Mouse (Mus musculus) forebrain, embryonic 10.5 days (tissue): ENCODE measurements around the gene Mmp11. TPM values are rescaled to one million over a fixed set of nuclear protein-coding genes. Genes with fewer than 3 reads are reported as not detected.
"Not testable (repeated sequence)": the region's sequence is repeated elsewhere in the genome, so short reads cannot be mapped to it uniquely, and the experiment has no call there.

Experiments
- DNase-seq: peaks from one replicate; pipeline ENCODE4 v3.0.0-alpha.2; 2017; ENCODE audit warnings: low spot score; ENCODE audit errors: extremely low spot score
- H3K27ac ChIP-seq: fragments of 300-500 bp; sonication (generic); 2 replicates; pipeline ENCODE4 v1.5.1; 2016; ENCODE audit warnings: mild to moderate bottlenecking
- H3K27me3 ChIP-seq: fragments of 300-500 bp; sonication (generic); 2 replicates; pipeline ENCODE4 v1.6.1; 2016; ENCODE audit warnings: mild to moderate bottlenecking; ENCODE audit not compliant: poor library complexity, severe bottlenecking
- H3K36me3 ChIP-seq: fragments of 300-500 bp; sonication (generic); replicated peaks from 2 replicates; pipeline ENCODE4 v1.6.1; 2016; ENCODE audit warnings: mild to moderate bottlenecking, moderate library complexity
- H3K4me1 ChIP-seq: fragments of 300-500 bp; sonication (generic); 2 replicates; pipeline ENCODE4 v1.6.1; 2016
- H3K4me3 ChIP-seq: fragments of 300-500 bp; sonication (generic); 2 replicates; pipeline ENCODE4 v1.5.1; 2016; ENCODE audit warnings: mild to moderate bottlenecking, moderate library complexity
- H3K9me3 ChIP-seq: fragments of 300-500 bp; sonication (generic); 2 replicates; pipeline ENCODE4 v1.6.1; 2016; ENCODE audit warnings: mild to moderate bottlenecking, moderate library complexity
- WGBS: fragments of 180-500 bp; shearing (Covaris S2); methylation state at CpG from one replicate; pipeline ENCODE4 v1.1.7; 2016; 5-methylcytosine and 5-hydroxymethylcytosine counted together
- polyA plus RNA-seq: library from polyadenylated mRNA; unstranded; fragments of >200 nt; fragmentation: Nextera tagmentation; extraction: Ambion mirVana; gene quantifications from 2 replicates; pipeline ENCODE4 v1.2.1, GENCODE M21; 2016

The Mmp11 gene
- polyA plus RNA-seq, 1 experiment from 2014 or later, result 24.6 TPM

- no peaks in the 10 kb centered on the region for H3K27me3 ChIP-seq
- no peaks in the 10 kb centered on the region for H3K9me3 ChIP-seq
- WGBS, result 95% methylated on average over 4 of the region's 4 CpGs
- H3K36me3 ChIP-seq, result peaks cover 100% of the 10 kb centered on the region
- no peaks in the 10 kb centered on the region for H3K4me1 ChIP-seq
- H3K4me3 ChIP-seq, result no peak overlapping the region
- H3K27ac ChIP-seq, result no peak overlapping the region
- no peak for DNase-seq
These were observed 29.4 kb downstream of the Mmp11 start for GRCm38 (mm10) chr10:75906882-75907281.

GRCm38 (mm10) chr10:75904391-75904790 is 31.9 kb downstream of the Mmp11 start:
- 90% methylated on average over 5 of the region's 5 CpGs for WGBS
- H3K9me3 ChIP-seq, result no peaks in the 10 kb centered on the region
- no peak overlapping the region for H3K27ac ChIP-seq
- H3K4me1 ChIP-seq, result no peaks in the 10 kb centered on the region
- H3K36me3 ChIP-seq, result peaks cover 100% of the 10 kb centered on the region
- H3K27me3 ChIP-seq, result no peaks in the 10 kb centered on the region
- no peak overlapping the region for H3K4me3 ChIP-seq
- DNase-seq, result no peak

GRCm38 (mm10) chr10:75898846-75899245 is 37.5 kb downstream of the Mmp11 start:
- no peak overlapping the region for H3K4me3 ChIP-seq
- no peak for DNase-seq
- H3K9me3 ChIP-seq, result no peaks in the 10 kb centered on the region
- WGBS, result 85% methylated on average over 3 of the region's 3 CpGs
- H3K27ac ChIP-seq, result no peak overlapping the region
- H3K36me3 ChIP-seq, result peaks cover 100% of the 10 kb centered on the region
- H3K27me3 ChIP-seq, result no peaks in the 10 kb centered on the region
- peaks cover 8% of the 10 kb centered on the region for H3K4me1 ChIP-seq

GRCm38 (mm10) chr10:75898039-75898564 is 38.2 kb downstream of the Mmp11 start:
- 87% methylated on average over 6 of the region's 6 CpGs for WGBS

GRCm38 (mm10) chr10:75897373-75897772 is 38.9 kb downstream of the Mmp11 start:
- Histone ChIP-seq H3K4me3 (no peak overlapping the region), H3K9me3 (no peaks in the 10 kb centered on the region), H3K36me3 (peaks cover 87% of the 10 kb centered on the region), H3K27me3 (no peaks in the 10 kb centered on the region), H3K4me1 (peaks cover 21% of the 10 kb centered on the region), H3K27ac (no peak overlapping the region)
- DNase-seq, result peak; percentile 67
- 53% methylated on average over 6 of the region's 6 CpGs for whole genome bisulfite sequencing

More at GRCm38 (mm10) chr10:75898039-75898564, 38.2 kb downstream of the Mmp11 start:
- Histone ChIP-seq H3K9me3 (no peaks in the 10 kb centered on the region), H3K36me3 (peaks cover 94% of the 10 kb centered on the region), H3K4me3 (no peak overlapping the region), H3K4me1 (peaks cover 15% of the 10 kb centered on the region), H3K27ac (no peak overlapping the region), H3K27me3 (no peaks in the 10 kb centered on the region)
- no peak for DNase-seq

- Histone ChIP-seq H3K9me3 (no peaks in the 10 kb centered on the region), H3K36me3 (peaks cover 75% of the 10 kb centered on the region), H3K4me1 (peaks cover 21% of the 10 kb centered on the region), H3K4me3 (no peak overlapping the region), H3K27ac (no peak overlapping the region), H3K27me3 (no peaks in the 10 kb centered on the region)
- 90% methylated on average over 1 of the region's 1 CpGs for WGBS
- no peak for DNase-seq
These were observed 40.1 kb downstream of the Mmp11 start for GRCm38 (mm10) chr10:75896208-75896607.

- no peak overlapping the region for H3K27ac ChIP-seq
- DNase-seq, result no peak
- no peak overlapping the region for H3K4me3 ChIP-seq
- H3K36me3 ChIP-seq, result peaks cover 71% of the 10 kb centered on the region
- peaks cover 21% of the 10 kb centered on the region for H3K4me1 ChIP-seq
- H3K27me3 ChIP-seq, result no peaks in the 10 kb centered on the region
- 96% methylated on average over 5 of the region's 5 CpGs for WGBS
- no peaks in the 10 kb centered on the region for H3K9me3 ChIP-seq
These were observed 40.6 kb downstream of the Mmp11 start for GRCm38 (mm10) chr10:75895730-75896129.

GRCm38 (mm10) chr10:75894601-75895000 is 41.7 kb downstream of the Mmp11 start:
- Histone ChIP-seq H3K36me3 (peaks cover 59% of the 10 kb centered on the region), H3K4me1 (peaks cover 27% of the 10 kb centered on the region), H3K4me3 (no peak overlapping the region), H3K9me3 (no peaks in the 10 kb centered on the region), H3K27ac (no peak overlapping the region), H3K27me3 (no peaks in the 10 kb centered on the region)
- no peak for DNase-seq
- WGBS, result 81% methylated on average over 6 of the region's 6 CpGs

GRCm38 (mm10) chr10:75893089-75893750 is 43.1 kb downstream of the Mmp11 start, which contains the start of gene Derl3:
Gene Derl3 (plus strand): TSS chr10:75893413.
- DNase-seq, result peak; percentile 96
- under 1% methylated on average over 51 of the region's 51 CpGs for WGBS

GRCm38 (mm10) chr10:75889406-75890153 is 46.7 kb downstream of the Mmp11 start:
- 61% methylated on average over 8 of the region's 8 CpGs for WGBS
- H3K9me3 ChIP-seq, result no peaks in the 10 kb centered on the region
- H3K27ac ChIP-seq, result 0 out of 2 replicates have a peak overlapping the region, but pooled peaks have one; percentile 51
- no peak for DNase-seq
- H3K36me3 ChIP-seq, result peaks cover 9% of the 10 kb centered on the region
- H3K27me3 ChIP-seq, result no peaks in the 10 kb centered on the region
- H3K4me3 ChIP-seq, result no peak overlapping the region
- H3K4me1 ChIP-seq, result peaks cover 39% of the 10 kb centered on the region

More at GRCm38 (mm10) chr10:75893089-75893750, 43.1 kb downstream of the Mmp11 start, which contains the start of gene Derl3:
- no peaks in the 10 kb centered on the region for H3K27me3 ChIP-seq
- peaks cover 36% of the 10 kb centered on the region for H3K4me1 ChIP-seq
- peaks cover 46% of the 10 kb centered on the region for H3K36me3 ChIP-seq
- H3K9me3 ChIP-seq, result no peaks in the 10 kb centered on the region
- peak within 1 kb of the TSS; percentile 76 for H3K27ac ChIP-seq
- H3K4me3 ChIP-seq, result peak within 1 kb of the TSS; percentile 58

- not testable (repeated sequence) for H3K27me3 ChIP-seq, H3K36me3 ChIP-seq, H3K27ac ChIP-seq, DNase-seq, H3K9me3 ChIP-seq, H3K4me3 ChIP-seq
- peaks cover 28% of the 10 kb centered on the region for H3K4me1 ChIP-seq
- 86% methylated on average over 5 of the region's 5 CpGs for WGBS
These were observed 48.8 kb downstream of the Mmp11 start for GRCm38 (mm10) chr10:75887504-75887903.

- WGBS, result 93% methylated on average over 8 of the region's 8 CpGs
- peaks cover 42% of the 10 kb centered on the region for H3K4me1 ChIP-seq
- no peak overlapping the region for H3K27ac ChIP-seq
- H3K9me3 ChIP-seq, result no peaks in the 10 kb centered on the region
- H3K4me3 ChIP-seq, result no peak overlapping the region
- no peaks in the 10 kb centered on the region; the same call in none of the 2 replicates for H3K27me3 ChIP-seq
- DNase-seq, result no peak
- H3K36me3 ChIP-seq, result no peaks in the 10 kb centered on the region
These were observed 51.6 kb downstream of the Mmp11 start for GRCm38 (mm10) chr10:75884742-75885141.

GRCm38 (mm10) chr10:75883232-75883552 is 53.1 kb downstream of the Mmp11 start:
- no peaks in the 10 kb centered on the region for H3K36me3 ChIP-seq
- peaks cover 32% of the 10 kb centered on the region for H3K4me1 ChIP-seq
- no peaks in the 10 kb centered on the region for H3K9me3 ChIP-seq
- peak; percentile 74 for DNase-seq
- no peaks in the 10 kb centered on the region; the same call in none of the 2 replicates for H3K27me3 ChIP-seq
- H3K4me3 ChIP-seq, result peak overlapping the region; percentile 33
- 1% methylated on average over 10 of the region's 10 CpGs for WGBS
- H3K27ac ChIP-seq, result peak overlapping the region; percentile 66
